ENCODE assay signal across 8 mouse cellular contexts in the genomic region with DNA sequence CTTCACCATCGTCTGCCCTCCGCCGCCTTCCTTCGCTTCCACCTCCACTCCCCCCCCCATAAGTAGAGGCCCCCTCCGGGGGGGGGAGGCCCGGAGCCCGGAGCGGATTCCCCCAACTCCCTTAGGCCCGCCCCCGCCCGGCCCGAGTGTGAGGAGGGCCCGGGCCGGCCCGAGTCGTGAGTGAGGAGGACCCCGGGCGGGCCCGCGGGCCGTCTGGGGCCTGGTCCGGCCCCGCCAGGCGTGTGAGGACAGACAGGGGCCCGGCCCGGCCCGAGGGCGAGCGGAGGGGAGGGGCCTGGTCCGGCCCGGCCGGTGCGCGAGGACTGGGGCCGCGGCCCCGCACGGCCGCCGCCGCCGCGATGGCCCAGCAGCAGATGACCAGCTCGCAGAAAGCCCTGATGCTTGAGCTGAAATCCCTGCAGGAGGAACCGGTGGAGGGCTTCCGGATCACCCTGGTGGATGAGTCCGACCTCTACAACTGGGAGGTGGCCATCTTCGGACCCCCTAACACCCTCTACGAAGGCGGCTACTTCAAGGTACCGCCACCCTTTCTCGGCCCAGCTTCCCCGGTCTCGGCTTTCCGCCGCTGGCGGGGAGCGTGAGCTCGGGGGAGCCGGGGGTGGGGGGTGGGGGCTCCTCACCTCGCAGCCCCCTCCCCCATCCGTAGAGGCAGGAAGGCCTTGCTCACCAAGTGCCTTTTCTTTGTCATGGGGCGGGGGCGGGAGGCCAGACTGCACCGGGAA. TPM values are rescaled to one million over a fixed set of nuclear protein-coding genes. Genes with fewer than 3 reads are reported as not detected.
A peak's percentile ranks its signal among the peaks of the same experiment; 100 is the strongest.
DNase-seq lines count a peak whose midpoint lies in the region; ATAC-seq lines count a peak whose summit lies in the region.

Gene Ube2r2, plus strand, starts transcription at position 33 of the 743 bp plus-strand sequence.

- DNase-seq in layer of hippocampus, adult 11-12 months (ENCODE audit: low spot score), result peak; percentile 44
- DNase-seq in layer of hippocampus, adult 9-10 months (ENCODE audit: low spot score), result no peak
- peak; percentile 84 for DNase-seq in embryonic facial prominence, embryonic 10.5 days (ENCODE audit: low spot score)
- no peak for DNase-seq in gonadal fat pad, adult 2 months (ENCODE audit: low read depth)
- DNase-seq in limb, embryonic 11.5 days (ENCODE audit: low spot score), result peak; percentile 81
- DNase-seq in spleen, adult 12 weeks (ENCODE audit: low spot score), result peak; percentile 66

- H3K4me3 ChIP-seq in embryonic facial prominence, embryonic 10.5 days, result peak within 1 kb of the TSS; percentile 92
- peak within 1 kb of the TSS; percentile 98 for H3K4me3 ChIP-seq in intestine, embryonic 16.5 days (ENCODE audit: low read length)
- peak within 1 kb of the TSS; percentile 89 for H3K4me3 ChIP-seq in limb, embryonic 11.5 days (ENCODE audit: low read depth, low read length)
- peak within 1 kb of the TSS; percentile 78 for H3K4me3 ChIP-seq in midbrain, embryonic 12.5 days

- H3K36me3 ChIP-seq in embryonic facial prominence, embryonic 10.5 days (replicated peaks), result peaks cover 29% of the 10 kb centered on the region
- no peaks in the 10 kb centered on the region for H3K36me3 ChIP-seq in intestine, embryonic 16.5 days (ENCODE audit: control insufficient read depth, insufficient read depth, low read length)
- peaks cover 8% of the 10 kb centered on the region for H3K36me3 ChIP-seq in limb, embryonic 11.5 days (ENCODE audit: control insufficient read depth, insufficient read depth, low read length)
- H3K36me3 ChIP-seq in midbrain, embryonic 12.5 days, result peaks cover 14% of the 10 kb centered on the region

- H3K27me3 ChIP-seq in embryonic facial prominence, embryonic 10.5 days (replicated peaks; ENCODE audit: low read depth, poor library complexity, severe bottlenecking), result no peaks in the 10 kb centered on the region
- H3K27me3 ChIP-seq in intestine, embryonic 16.5 days (replicated peaks; ENCODE audit: control insufficient read depth, insufficient read depth, low read length), result no peaks in the 10 kb centered on the region
- H3K27me3 ChIP-seq in limb, embryonic 11.5 days (ENCODE audit: control insufficient read depth, insufficient read depth, low read length), result no peaks in the 10 kb centered on the region
- no peaks in the 10 kb centered on the region for H3K27me3 ChIP-seq in midbrain, embryonic 12.5 days

- peak; percentile 76 for ATAC-seq in intestine, embryonic 16.5 days
- ATAC-seq in limb, embryonic 11.5 days (ENCODE audit: insufficient number of reproducible peaks, low FRiP score, low TSS enrichment, low read depth), result peak; percentile 73
- peak; percentile 83 for ATAC-seq in midbrain, embryonic 12.5 days (ENCODE audit: low FRiP score, low read depth)

- H3K27ac ChIP-seq in embryonic facial prominence, embryonic 10.5 days (replicated peaks), result peak within 1 kb of the TSS; percentile 100
- peak within 1 kb of the TSS; percentile 97 for H3K27ac ChIP-seq in intestine, embryonic 16.5 days (ENCODE audit: low read length)
- H3K27ac ChIP-seq in limb, embryonic 11.5 days (replicated peaks; ENCODE audit: low read depth, low read length), result peak within 1 kb of the TSS; percentile 99
- peak within 1 kb of the TSS; percentile 100 for H3K27ac ChIP-seq in midbrain, embryonic 12.5 days (replicated peaks)

- peak within 1 kb of the TSS; percentile 85 for H3K4me2 ChIP-seq in intestine, embryonic 16.5 days (ENCODE audit: low read depth, low read length)
- peak within 1 kb of the TSS; percentile 57 for H3K4me2 ChIP-seq in limb, embryonic 11.5 days (ENCODE audit: low read depth, severe bottlenecking)
- H3K4me2 ChIP-seq in midbrain, embryonic 12.5 days (replicated peaks), result peak within 1 kb of the TSS; percentile 70

- peaks cover 14% of the 10 kb centered on the region for H3K4me1 ChIP-seq in embryonic facial prominence, embryonic 10.5 days
- peaks cover 7% of the 10 kb centered on the region for H3K4me1 ChIP-seq in intestine, embryonic 16.5 days (ENCODE audit: control insufficient read depth, insufficient read depth, low read length)
- H3K4me1 ChIP-seq in limb, embryonic 11.5 days (ENCODE audit: control insufficient read depth, insufficient read depth, low read length), result no peaks in the 10 kb centered on the region; the same call in 1 of the 2 replicates
- peaks cover 6% of the 10 kb centered on the region; the same call in 1 of the 2 replicates for H3K4me1 ChIP-seq in midbrain, embryonic 12.5 days

- under 1% methylated on average over 61 of the region's 65 CpGs for WGBS in embryonic facial prominence, embryonic 10.5 days
- under 1% methylated on average over 51 of the region's 65 CpGs for WGBS in intestine, embryonic 16.5 days
- under 1% methylated on average over 47 of the region's 65 CpGs for WGBS in limb, embryonic 11.5 days
- 0% methylated on average over 44 of the region's 65 CpGs for WGBS in midbrain, embryonic 12.5 days

- peak within 1 kb of the TSS; percentile 96 for H3K9ac ChIP-seq in intestine, embryonic 16.5 days (ENCODE audit: low read depth, low read length)
- peak within 1 kb of the TSS; percentile 88 for H3K9ac ChIP-seq in limb, embryonic 11.5 days (ENCODE audit: low read length)
- peak within 1 kb of the TSS; percentile 99 for H3K9ac ChIP-seq in midbrain, embryonic 12.5 days (replicated peaks)

- peaks cover 3% of the 10 kb centered on the region; the same call in 1 of the 2 replicates for H3K9me3 ChIP-seq in embryonic facial prominence, embryonic 10.5 days
- no peaks in the 10 kb centered on the region for H3K9me3 ChIP-seq in intestine, embryonic 16.5 days (ENCODE audit: control insufficient read depth, low read length)
- H3K9me3 ChIP-seq in limb, embryonic 11.5 days (ENCODE audit: control insufficient read depth, low read length), result no peaks in the 10 kb centered on the region
- no peaks in the 10 kb centered on the region for H3K9me3 ChIP-seq in midbrain, embryonic 12.5 days

RNA-seq across cellular contexts. Expression of gene Ube2r2, which starts in this region (rescaled TPM):
- 95.7 and 96.7 TPM in 2 replicates for polyA plus RNA-seq in embryonic facial prominence, embryonic 10.5 days (2016; fragmentation: Nextera tagmentation; extraction: Ambion mirVana)
- polyA plus RNA-seq in gonadal fat pad, adult 2 months (2012; rRNA removed), result 40.4 and 46.0 TPM in 2 replicates
- polyA plus RNA-seq in intestine, embryonic 16.5 days (2015; fragmentation: Nextera tagmentation; extraction: Ambion mirVana), result 53.5 and 65.4 TPM in 2 replicates
- polyA plus RNA-seq in limb, embryonic 11.5 days (2014; fragmentation: Nextera tagmentation; extraction: Ambion mirVana), result 109 and 114 TPM in 2 replicates
- polyA plus RNA-seq in midbrain, embryonic 12.5 days (2016; fragmentation: Nextera tagmentation; extraction: Ambion mirVana), result 97.7 and 115 TPM in 2 replicates

Comparison
In these comparisons a context has a peak if more than half of its experiments do, and no peak if none do; other contexts are left out.
1. DNase-seq: peak in layer of hippocampus, adult 11-12 months (single experiment), embryonic facial prominence, embryonic 10.5 days (single experiment), limb, embryonic 11.5 days (single experiment) and spleen, adult 12 weeks (single experiment); none in layer of hippocampus, adult 9-10 months (single experiment) and gonadal fat pad, adult 2 months (single experiment).
2. Peak in every context shown above with its lines, with median percentiles within 50 percentile points of each other: H3K27ac ChIP-seq, H3K4me3 ChIP-seq, ATAC-seq, H3K4me2 ChIP-seq and H3K9ac ChIP-seq.